Mouse (Mus musculus): Measurements from ENCODE around the gene Abhd14a. TPM values are rescaled to one million over a fixed set of nuclear protein-coding genes. Genes with fewer than 3 reads are reported as not detected.

Gene Abhd14a
- polyA plus RNA-seq, 1 experiment from 2014 or later: 49.5 TPM

GRCm38 (mm10) chr9:106451899-106452298 is 4.4 kb upstream of the Abhd14a start:
- Histone ChIP-seq H3K4me2 (ENCODE audit: low read depth, low read length) (no peak overlapping the region), H3K27me3 (ENCODE audit: control insufficient read depth, insufficient read depth, low read length) (no peaks in the 10 kb centered on the region), H3K4me1 (ENCODE audit: control insufficient read depth, insufficient read depth, low read length) (peaks cover 68% of the 10 kb centered on the region), H3K9ac (ENCODE audit: low read length) (no peak overlapping the region), H3K27ac (ENCODE audit: low read length) (no peak overlapping the region), H3K9me3 (replicated peaks; ENCODE audit: control insufficient read depth, low read length) (no peaks in the 10 kb centered on the region), H3K4me3 (replicated peaks; ENCODE audit: low read length) (no peak overlapping the region), H3K36me3 (ENCODE audit: control insufficient read depth, insufficient read depth, low read length) (no peaks in the 10 kb centered on the region)
- no peak for ATAC-seq (ENCODE audit: insufficient read depth, low FRiP score)
- 63% methylated on average over 2 of the region's 2 CpGs for WGBS

- no peak overlapping the region for H3K4me3 ChIP-seq (replicated peaks; ENCODE audit: low read length)
- H3K27ac ChIP-seq (ENCODE audit: low read length): no peak overlapping the region
- 0 out of 2 replicates have a peak overlapping the region, but pooled peaks have one; percentile 10 for H3K9ac ChIP-seq (ENCODE audit: low read length)
- no peaks in the 10 kb centered on the region for H3K9me3 ChIP-seq (replicated peaks; ENCODE audit: control insufficient read depth, low read length)
- H3K4me2 ChIP-seq (ENCODE audit: low read depth, low read length): 0 out of 2 replicates have a peak overlapping the region, but pooled peaks have one; percentile 7
- no peaks in the 10 kb centered on the region for H3K27me3 ChIP-seq (ENCODE audit: control insufficient read depth, insufficient read depth, low read length)
- WGBS: 68% methylated on average over 11 of the region's 11 CpGs
- ATAC-seq (ENCODE audit: insufficient read depth, low FRiP score): no peak
- H3K4me1 ChIP-seq (ENCODE audit: control insufficient read depth, insufficient read depth, low read length): peaks cover 68% of the 10 kb centered on the region
- H3K36me3 ChIP-seq (ENCODE audit: control insufficient read depth, insufficient read depth, low read length): no peaks in the 10 kb centered on the region
Observed at GRCm38 (mm10) chr9:106451298-106451697, 3.8 kb upstream of the Abhd14a start.

- ATAC-seq (ENCODE audit: insufficient read depth, low FRiP score): peak; percentile 6; the same call in 1 of the 2 replicates
- Histone ChIP-seq H3K4me1 (ENCODE audit: control insufficient read depth, insufficient read depth, low read length) (peaks cover 62% of the 10 kb centered on the region), H3K27ac (ENCODE audit: low read length) (peak overlapping the region; percentile 48), H3K9ac (ENCODE audit: low read length) (no peak overlapping the region), H3K36me3 (ENCODE audit: control insufficient read depth, insufficient read depth, low read length) (no peaks in the 10 kb centered on the region), H3K4me2 (ENCODE audit: low read depth, low read length) (peak overlapping the region; percentile 7; the same call in 1 of the 2 replicates), H3K4me3 (replicated peaks; ENCODE audit: low read length) (no peak overlapping the region), H3K27me3 (ENCODE audit: control insufficient read depth, insufficient read depth, low read length) (no peaks in the 10 kb centered on the region), H3K9me3 (replicated peaks; ENCODE audit: control insufficient read depth, low read length) (no peaks in the 10 kb centered on the region)
- 13% methylated on average over 9 of the region's 9 CpGs for WGBS
Observed at GRCm38 (mm10) chr9:106450661-106451060, 3.2 kb upstream of the Abhd14a start.

- peak overlapping the region; percentile 48 for H3K27ac ChIP-seq (ENCODE audit: low read length)
- H3K4me3 ChIP-seq (replicated peaks; ENCODE audit: low read length): no peak overlapping the region
- H3K4me1 ChIP-seq (ENCODE audit: control insufficient read depth, insufficient read depth, low read length): peaks cover 58% of the 10 kb centered on the region
- no peaks in the 10 kb centered on the region for H3K27me3 ChIP-seq (ENCODE audit: control insufficient read depth, insufficient read depth, low read length)
- H3K9me3 ChIP-seq (replicated peaks; ENCODE audit: control insufficient read depth, low read length): no peaks in the 10 kb centered on the region
- H3K4me2 ChIP-seq (ENCODE audit: low read depth, low read length): no peak overlapping the region
- no peaks in the 10 kb centered on the region for H3K36me3 ChIP-seq (ENCODE audit: control insufficient read depth, insufficient read depth, low read length)
- ATAC-seq (ENCODE audit: insufficient read depth, low FRiP score): no peak
- H3K9ac ChIP-seq (ENCODE audit: low read length): 0 out of 2 replicates have a peak overlapping the region, but pooled peaks have one; percentile 2
- WGBS: 87% methylated on average over 8 of the region's 8 CpGs
Observed at GRCm38 (mm10) chr9:106449947-106450346, 2.5 kb upstream of the Abhd14a start.

- peak; percentile 71; the same call in 1 of the 2 replicates for ATAC-seq (ENCODE audit: insufficient read depth, low FRiP score)
Observed at GRCm38 (mm10) chr9:106448498-106449031, 1.1 kb upstream of the Abhd14a start.

GRCm38 (mm10) chr9:106447951-106448350 is 473 bp upstream of the Abhd14a start:
- H3K9ac ChIP-seq (ENCODE audit: low read length): peak overlapping the region; percentile 77; the same call in 1 of the 2 replicates
- peaks cover 48% of the 10 kb centered on the region for H3K4me1 ChIP-seq (ENCODE audit: control insufficient read depth, insufficient read depth, low read length)
- H3K36me3 ChIP-seq (ENCODE audit: control insufficient read depth, insufficient read depth, low read length): no peaks in the 10 kb centered on the region
- H3K4me2 ChIP-seq (ENCODE audit: low read depth, low read length): peak overlapping the region; percentile 74
- peak; percentile 0; the same call in 1 of the 2 replicates for ATAC-seq (ENCODE audit: insufficient read depth, low FRiP score)
- peak overlapping the region; percentile 52 for H3K4me3 ChIP-seq (replicated peaks; ENCODE audit: low read length)
- WGBS: 31% methylated on average over 9 of the region's 9 CpGs
- no peaks in the 10 kb centered on the region for H3K27me3 ChIP-seq (ENCODE audit: control insufficient read depth, insufficient read depth, low read length)
- H3K27ac ChIP-seq (ENCODE audit: low read length): peak overlapping the region; percentile 26; the same call in 1 of the 2 replicates
- no peaks in the 10 kb centered on the region for H3K9me3 ChIP-seq (replicated peaks; ENCODE audit: control insufficient read depth, low read length)

More at GRCm38 (mm10) chr9:106448498-106449031, 1.1 kb upstream of the Abhd14a start:
- Histone ChIP-seq H3K27me3 (ENCODE audit: control insufficient read depth, insufficient read depth, low read length) (no peaks in the 10 kb centered on the region), H3K4me2 (ENCODE audit: low read depth, low read length) (peak overlapping the region; percentile 74), H3K9ac (ENCODE audit: low read length) (peak overlapping the region; percentile 77), H3K4me1 (ENCODE audit: control insufficient read depth, insufficient read depth, low read length) (peaks cover 48% of the 10 kb centered on the region), H3K36me3 (ENCODE audit: control insufficient read depth, insufficient read depth, low read length) (no peaks in the 10 kb centered on the region), H3K9me3 (replicated peaks; ENCODE audit: control insufficient read depth, low read length) (no peaks in the 10 kb centered on the region), H3K27ac (ENCODE audit: low read length) (peak overlapping the region; percentile 73), H3K4me3 (replicated peaks; ENCODE audit: low read length) (peak overlapping the region; percentile 52)
- 0% methylated on average over 23 of the region's 23 CpGs for WGBS

GRCm38 (mm10) chr9:106444836-106445235 is 2.6 kb downstream of the Abhd14a start:
- Histone ChIP-seq H3K9me3 (replicated peaks; ENCODE audit: control insufficient read depth, low read length) (no peaks in the 10 kb centered on the region), H3K27me3 (ENCODE audit: control insufficient read depth, insufficient read depth, low read length) (no peaks in the 10 kb centered on the region), H3K4me1 (ENCODE audit: control insufficient read depth, insufficient read depth, low read length) (peaks cover 27% of the 10 kb centered on the region), H3K4me2 (ENCODE audit: low read depth, low read length) (no peak overlapping the region), H3K9ac (ENCODE audit: low read length) (no peak overlapping the region), H3K36me3 (ENCODE audit: control insufficient read depth, insufficient read depth, low read length) (no peaks in the 10 kb centered on the region), H3K4me3 (replicated peaks; ENCODE audit: low read length) (no peak overlapping the region), H3K27ac (ENCODE audit: low read length) (no peak overlapping the region)
- 74% methylated on average over 4 of the region's 4 CpGs for WGBS
- no peak for ATAC-seq (ENCODE audit: insufficient read depth, low FRiP score)

GRCm38 (mm10) chr9:106442680-106443079 is 4.8 kb downstream of the Abhd14a start:
- ATAC-seq (ENCODE audit: insufficient read depth, low FRiP score): no peak
- Histone ChIP-seq H3K27me3 (ENCODE audit: control insufficient read depth, insufficient read depth, low read length) (no peaks in the 10 kb centered on the region), H3K9ac (ENCODE audit: low read length) (no peak overlapping the region), H3K4me2 (ENCODE audit: low read depth, low read length) (no peak overlapping the region), H3K9me3 (replicated peaks; ENCODE audit: control insufficient read depth, low read length) (no peaks in the 10 kb centered on the region), H3K4me1 (ENCODE audit: control insufficient read depth, insufficient read depth, low read length) (peaks cover 22% of the 10 kb centered on the region), H3K27ac (ENCODE audit: low read length) (no peak overlapping the region), H3K36me3 (ENCODE audit: control insufficient read depth, insufficient read depth, low read length) (no peaks in the 10 kb centered on the region), H3K4me3 (replicated peaks; ENCODE audit: low read length) (no peak overlapping the region)
- 74% methylated on average over 5 of the region's 5 CpGs for WGBS

- peaks cover 27% of the 10 kb centered on the region for H3K4me1 ChIP-seq (ENCODE audit: control insufficient read depth, insufficient read depth, low read length)
- peak overlapping the region; percentile 50; the same call in 1 of the 2 replicates for H3K9ac ChIP-seq (ENCODE audit: low read length)
- no peaks in the 10 kb centered on the region for H3K9me3 ChIP-seq (replicated peaks; ENCODE audit: control insufficient read depth, low read length)
- H3K4me2 ChIP-seq (ENCODE audit: low read depth, low read length): peak overlapping the region; percentile 86; the same call in 1 of the 2 replicates
- WGBS: 81% methylated on average over 9 of the region's 9 CpGs
- H3K4me3 ChIP-seq (replicated peaks; ENCODE audit: low read length): no peak overlapping the region
- no peak overlapping the region for H3K27ac ChIP-seq (ENCODE audit: low read length)
- H3K27me3 ChIP-seq (ENCODE audit: control insufficient read depth, insufficient read depth, low read length): no peaks in the 10 kb centered on the region
- no peak for ATAC-seq (ENCODE audit: insufficient read depth, low FRiP score)
- H3K36me3 ChIP-seq (ENCODE audit: control insufficient read depth, insufficient read depth, low read length): peaks cover 14% of the 10 kb centered on the region; the same call in 1 of the 2 replicates
Observed at GRCm38 (mm10) chr9:106436566-106436965, 10.9 kb downstream of the Abhd14a start.
